Mouse (Mus musculus) c-Kit-positive CD71-negative TER-119-negative erythroid progenitor cells, embryonic 14.5 days (primary cell): Measurements from ENCODE around the gene Awat2.
"Not testable (repeated sequence)": the region's sequence is repeated elsewhere in the genome, so short reads cannot be mapped to it uniquely, and the experiment has no call there.

Source experiments
- DNase-seq: peaks from one replicate; pipeline ENCODE4 v3.0.0-alpha.2; 2013; ENCODE audit warnings: low read depth

Gene Awat2

GRCm38 (mm10) chrX:100442617-100443016 lies at the start of gene Awat2:
Gene Awat2, minus strand, starts transcription at chrX:100442717.
- not testable (repeated sequence) for DNase-seq

GRCm38 (mm10) chrX:100480317-100480716 lies 37.8 kb upstream of the Awat2 start:
- DNase-seq = peak; percentile 43

DNA sequence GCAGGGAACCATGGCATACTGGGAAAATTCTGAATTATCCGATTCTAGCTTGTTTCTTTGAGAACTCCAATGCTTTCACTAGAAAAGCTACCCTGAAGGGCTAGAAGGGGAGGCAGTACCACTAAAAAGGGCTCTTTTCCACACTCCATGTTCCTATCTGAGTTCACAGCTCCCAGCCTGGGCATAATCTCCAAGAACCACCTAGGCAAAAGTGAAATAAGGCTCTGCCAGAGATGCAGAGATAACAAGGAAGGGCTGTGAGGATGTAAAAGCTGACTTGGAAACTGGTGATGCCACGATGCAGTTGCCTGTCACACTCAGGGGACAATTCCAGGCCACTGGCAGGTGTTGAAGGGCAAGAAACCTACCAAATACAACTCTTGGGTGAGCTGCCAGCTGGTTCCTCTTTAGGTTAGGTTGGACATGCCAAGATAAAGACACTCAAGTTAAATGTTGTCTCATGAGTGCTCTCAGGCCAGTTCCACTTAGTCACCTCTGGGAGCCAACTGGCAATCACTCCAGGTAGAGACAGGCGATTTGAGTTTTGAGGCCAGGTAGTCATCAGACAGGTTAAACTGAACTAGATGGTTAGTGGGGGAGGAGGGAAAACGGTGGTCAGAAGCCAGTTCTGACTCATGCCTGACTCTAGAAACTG lies 33.2 kb upstream of the Awat2 start:
- DNase-seq = no peak

GRCm38 (mm10) chrX:100471491-100471890 lies 29.0 kb upstream of the Awat2 start:
- DNase-seq = no peak

DNA sequence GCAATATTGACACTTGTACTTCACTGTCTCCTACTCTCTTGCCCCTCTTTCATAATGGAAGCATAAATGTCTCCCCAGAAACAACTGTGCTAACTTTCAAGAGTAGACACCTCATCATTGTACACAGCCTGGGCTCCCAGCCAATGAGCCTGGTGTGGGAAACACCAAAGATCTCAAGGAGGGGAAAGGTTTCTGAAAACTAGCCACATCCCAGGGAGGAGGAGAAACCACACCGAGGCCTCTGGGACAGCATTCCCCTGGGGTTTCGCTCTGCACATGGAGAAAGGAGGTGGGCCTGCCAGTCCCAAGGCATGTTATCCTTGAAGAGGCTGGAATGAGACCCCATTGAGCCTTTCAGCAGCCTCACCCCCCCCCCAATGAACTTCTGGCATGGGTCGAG lies 27.6 kb upstream of the Awat2 start:
- no peak for DNase-seq

DNA sequence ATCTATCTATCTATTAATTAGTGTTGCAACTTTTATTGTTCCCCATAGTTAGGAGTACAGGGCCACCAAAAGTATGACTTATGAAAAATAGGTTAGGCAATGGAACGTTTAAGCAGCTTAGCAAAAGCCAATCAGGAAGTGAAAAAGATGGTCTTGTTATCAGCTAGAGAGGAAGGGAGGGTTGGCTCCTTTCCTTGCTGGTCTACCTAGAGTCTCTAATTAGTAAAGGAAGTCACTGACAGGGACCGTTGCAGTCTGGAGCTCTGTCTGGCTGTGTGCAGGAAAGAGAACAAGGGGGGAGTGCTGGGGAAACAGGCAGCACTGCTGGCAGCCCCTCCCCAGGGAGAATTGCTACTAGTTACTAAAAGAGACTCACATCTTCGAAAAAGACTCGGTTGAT lies 25.5 kb upstream of the Awat2 start:
- DNase-seq = no peak

- no peak for DNase-seq
These were observed 1.0 kb upstream of the Awat2 start for GRCm38 (mm10) chrX:100443532-100443931.

- no peak for DNase-seq
These were observed 10.2 kb downstream of the Awat2 start for GRCm38 (mm10) chrX:100432311-100432710.

DNA sequence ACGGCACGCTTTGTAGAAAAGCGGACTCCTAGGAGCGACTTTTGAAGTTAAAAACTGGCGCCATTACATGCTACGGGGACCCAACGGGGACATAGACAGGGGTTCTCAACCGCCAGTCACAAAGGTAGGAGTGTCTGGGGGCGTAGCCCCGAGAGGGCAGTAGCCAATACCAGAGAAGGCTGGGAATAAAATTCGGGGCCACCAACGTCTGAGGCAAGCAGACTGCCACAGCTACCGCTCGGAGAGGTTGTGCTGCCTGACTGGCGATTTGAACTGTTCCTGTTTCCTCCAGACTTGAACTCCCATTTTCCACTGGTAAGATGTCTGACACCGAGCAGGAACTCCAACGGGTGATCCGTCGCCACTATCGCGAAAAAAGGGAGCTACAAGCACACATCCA lies 13.8 kb downstream of the Awat2 start, which contains the start of gene Otud6a:
Otud6a (plus strand) TSS at position 321 of the 400 bp plus-strand sequence.
- DNase-seq = no peak

GRCm38 (mm10) chrX:100409245-100409644 lies 33.3 kb downstream of the Awat2 start:
- no peak for DNase-seq

DNA sequence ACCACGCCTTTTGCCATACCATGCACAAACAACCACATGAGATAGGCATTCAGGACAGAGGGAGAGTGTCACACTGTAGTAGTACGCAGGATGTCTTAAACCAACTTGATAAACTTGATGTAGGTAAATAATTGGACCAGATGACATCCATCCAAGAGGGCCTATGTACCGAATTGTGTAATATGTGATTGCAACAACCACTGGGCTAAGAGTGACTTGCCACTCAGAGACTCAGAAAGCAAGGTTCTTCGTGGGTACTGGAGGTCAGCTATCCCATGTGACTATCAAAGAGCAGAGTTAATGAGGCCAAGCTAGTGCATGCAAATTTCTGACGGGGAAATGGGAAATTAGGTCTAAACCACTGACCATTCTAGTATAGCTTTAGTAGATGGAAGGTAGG lies 40.9 kb downstream of the Awat2 start:
- DNase-seq = no peak

- no peak for DNase-seq
These were observed 41.6 kb downstream of the Awat2 start for GRCm38 (mm10) chrX:100400900-100401299.

- DNase-seq = no peak
These were observed 47.5 kb downstream of the Awat2 start for GRCm38 (mm10) chrX:100395026-100395425.

DNA sequence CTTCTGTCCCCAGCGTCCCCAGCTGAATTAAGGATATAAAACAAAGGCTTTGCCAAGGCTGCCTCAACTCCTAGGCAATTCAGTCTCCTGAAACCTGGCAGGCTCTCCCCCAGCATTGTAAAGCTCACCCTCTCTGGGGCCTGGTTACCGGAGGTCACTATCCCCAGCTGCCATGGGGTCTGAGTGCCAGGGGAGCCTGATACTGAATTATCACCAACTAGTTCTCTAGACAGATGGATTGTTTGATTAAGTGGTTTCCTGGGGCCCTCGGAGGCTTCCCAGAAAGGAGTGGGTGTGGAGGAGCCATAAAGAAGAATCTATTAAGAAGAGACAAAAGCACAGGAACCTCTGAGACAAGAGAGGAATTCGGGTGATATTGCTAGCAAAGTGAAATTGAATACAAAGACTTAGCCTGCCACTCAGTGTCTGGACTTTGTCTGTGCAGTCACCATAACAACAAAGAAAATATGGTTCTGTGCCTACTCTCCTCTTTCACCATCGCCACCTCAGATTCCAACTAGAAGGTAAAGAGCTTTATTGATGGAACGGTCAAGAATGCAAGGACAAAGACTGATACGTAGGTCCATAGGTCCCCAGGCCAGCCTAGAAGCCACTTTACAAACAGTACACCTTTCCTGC lies 48.2 kb downstream of the Awat2 start:
- DNase-seq = no peak

DNA sequence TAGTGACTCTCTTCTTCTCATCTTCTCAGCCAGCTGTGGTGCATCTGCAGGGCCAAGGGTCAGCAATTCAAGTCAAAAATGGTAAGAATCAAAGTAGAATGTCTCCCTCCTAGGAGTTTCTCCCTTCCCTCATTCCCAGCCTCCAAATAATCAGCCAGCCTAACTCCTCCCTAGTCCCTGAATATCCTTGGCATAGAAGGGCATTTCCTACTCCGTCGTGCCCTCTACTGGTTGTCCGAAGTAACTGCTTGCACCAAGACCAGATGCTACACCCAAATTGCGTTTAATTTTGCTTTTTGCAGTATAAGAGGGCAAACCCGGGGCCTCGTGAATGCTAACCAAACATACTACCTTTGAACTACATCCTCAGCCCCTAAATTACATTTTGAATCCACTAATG lies 50.2 kb downstream of the Awat2 start:
- DNase-seq = no peak

GRCm38 (mm10) chrX:100389887-100390286 lies 52.6 kb downstream of the Awat2 start:
- no peak for DNase-seq

GRCm38 (mm10) chrX:100356974-100357373 lies 85.5 kb downstream of the Awat2 start:
- no peak for DNase-seq
